Mouse (Mus musculus) testis, adult 2 months (tissue): ENCODE measurements around the gene Phospho1. TPM values are rescaled to one million over a fixed set of nuclear protein-coding genes. Genes with fewer than 3 reads are reported as not detected.

Experiments used
- H3K27ac ChIP-seq: fragments of 200-500 bp; 2 replicates; pipeline ENCODE4 v1.5.1; 2012; ENCODE audit warnings: low read depth, low read length; ENCODE audit not compliant: control insufficient read depth, insufficient read depth
- H3K27me3 ChIP-seq: fragments of 200-500 bp; 2 replicates; pipeline ENCODE4 v1.6.1; 2012; ENCODE audit warnings: mild to moderate bottlenecking, low read length, moderate library complexity; ENCODE audit not compliant: control insufficient read depth, insufficient read depth
- H3K36me3 ChIP-seq: fragments of 200-500 bp; 2 replicates; pipeline ENCODE4 v1.6.1; 2012; ENCODE audit warnings: mild to moderate bottlenecking, low read length; ENCODE audit not compliant: control insufficient read depth, insufficient read depth
- H3K4me1 ChIP-seq: fragments of 200-500 bp; 2 replicates; pipeline ENCODE4 v1.6.1; 2012; ENCODE audit warnings: low read length; ENCODE audit not compliant: control insufficient read depth, insufficient read depth
- H3K4me3 ChIP-seq: fragments of 200-500 bp; 2 replicates; pipeline ENCODE4 v1.5.1; 2012; ENCODE audit warnings: low read depth, mild to moderate bottlenecking, low read length, moderate library complexity, mixed read lengths; ENCODE audit not compliant: control insufficient read depth
- CTCF ChIP-seq: fragments of 200-500 bp; IDR thresholded peaks from 2 replicates; pipeline ENCODE4 v1.5.1; 2012; ENCODE audit warnings: low read depth, mild to moderate bottlenecking, inconsistent platforms, low read length, moderate library complexity; ENCODE audit not compliant: control insufficient read depth, insufficient read depth, insufficient replicate concordance
- POLR2A ChIP-seq: fragments of 200-500 bp; IDR thresholded peaks from 2 replicates; pipeline ENCODE4 v1.6.1; 2012; ENCODE audit warnings: low read depth, mild to moderate bottlenecking, inconsistent platforms, low read length, moderate library complexity; ENCODE audit not compliant: control insufficient read depth
- polyA plus RNA-seq: library from polyadenylated mRNA; depleted of rRNA; stranded (reverse); fragments of >200 nt; gene quantifications from 2 replicates; pipeline ENCODE4 v1.2.3, GENCODE M21; 2012

Phospho1 gene
- polyA plus RNA-seq, 1 experiment: 371 TPM

- Histone ChIP-seq H3K27me3 (no peaks in the 10 kb centered on the region), H3K36me3 (no peaks in the 10 kb centered on the region), H3K4me3 (peak overlapping the region; percentile 6), H3K4me1 (peaks cover 9% of the 10 kb centered on the region), H3K27ac (no peak overlapping the region)
- TF ChIP-seq POLR2A (no peak), CTCF (no peak)
Measured at GRCm38 (mm10) chr11:95834143-95834667, 9.9 kb downstream of the Phospho1 start.

GRCm38 (mm10) chr11:95834742-95835710 is 10.7 kb downstream of the Phospho1 start:
- Histone ChIP-seq H3K27ac (no peak overlapping the region), H3K36me3 (no peaks in the 10 kb centered on the region), H3K4me1 (peaks cover 9% of the 10 kb centered on the region), H3K4me3 (no peak overlapping the region), H3K27me3 (no peaks in the 10 kb centered on the region)
- TF ChIP-seq POLR2A (no peak), CTCF (no peak)

- H3K27ac ChIP-seq: no peak overlapping the region
- peaks cover 5% of the 10 kb centered on the region for H3K4me1 ChIP-seq
- H3K36me3 ChIP-seq: no peaks in the 10 kb centered on the region
- H3K27me3 ChIP-seq: no peaks in the 10 kb centered on the region
- H3K4me3 ChIP-seq: no peak overlapping the region
- TF ChIP-seq CTCF (no peak), POLR2A (no peak)
Measured at GRCm38 (mm10) chr11:95835832-95836231, 11.5 kb downstream of the Phospho1 start.

GRCm38 (mm10) chr11:95836433-95836832 is 12.1 kb downstream of the Phospho1 start:
- Histone ChIP-seq H3K4me3 (no peak overlapping the region), H3K27me3 (no peaks in the 10 kb centered on the region), H3K27ac (no peak overlapping the region), H3K36me3 (no peaks in the 10 kb centered on the region), H3K4me1 (peaks cover 3% of the 10 kb centered on the region)
- TF ChIP-seq POLR2A (no peak), CTCF (no peak)

GRCm38 (mm10) chr11:95837059-95837458 is 12.8 kb downstream of the Phospho1 start, which contains the start of gene Gngt2:
TSS of gene Gngt2 (plus strand) at chr11:95837216.
- Histone ChIP-seq H3K4me3 (no peak within 1 kb of the TSS), H3K36me3 (no peaks in the 10 kb centered on the region), H3K27me3 (no peaks in the 10 kb centered on the region), H3K4me1 (peaks cover 3% of the 10 kb centered on the region), H3K27ac (no peak within 1 kb of the TSS)
- TF ChIP-seq POLR2A (no peak), CTCF (no peak)

- peaks cover 3% of the 10 kb centered on the region for H3K4me1 ChIP-seq
- H3K27me3 ChIP-seq: no peaks in the 10 kb centered on the region
- no peak overlapping the region for H3K4me3 ChIP-seq
- no peak overlapping the region for H3K27ac ChIP-seq
- H3K36me3 ChIP-seq: no peaks in the 10 kb centered on the region
- no peak for TF ChIP-seq POLR2A
- TF ChIP-seq CTCF: no peak
Measured at GRCm38 (mm10) chr11:95838598-95838997, 14.3 kb downstream of the Phospho1 start.

GRCm38 (mm10) chr11:95838999-95839868 is 14.9 kb downstream of the Phospho1 start:
- no peak overlapping the region for H3K27ac ChIP-seq
- no peaks in the 10 kb centered on the region; the same call in none of the 2 replicates for H3K4me1 ChIP-seq
- no peaks in the 10 kb centered on the region for H3K27me3 ChIP-seq
- H3K4me3 ChIP-seq: no peak overlapping the region
- no peak for TF ChIP-seq POLR2A
- TF ChIP-seq CTCF: no peak
- no peaks in the 10 kb centered on the region for H3K36me3 ChIP-seq
